Mouse (Mus musculus) spleen, postnatal 4 days (tissue): ENCODE data around the gene Wfdc13.

Experiments used
- DNase-seq, 2 experiments: peaks; one replicate each; pipeline ENCODE4 v3.0.0; 2022; ENCODE audit warnings: low spot score in 2 of 2

Gene Wfdc13

DNA sequence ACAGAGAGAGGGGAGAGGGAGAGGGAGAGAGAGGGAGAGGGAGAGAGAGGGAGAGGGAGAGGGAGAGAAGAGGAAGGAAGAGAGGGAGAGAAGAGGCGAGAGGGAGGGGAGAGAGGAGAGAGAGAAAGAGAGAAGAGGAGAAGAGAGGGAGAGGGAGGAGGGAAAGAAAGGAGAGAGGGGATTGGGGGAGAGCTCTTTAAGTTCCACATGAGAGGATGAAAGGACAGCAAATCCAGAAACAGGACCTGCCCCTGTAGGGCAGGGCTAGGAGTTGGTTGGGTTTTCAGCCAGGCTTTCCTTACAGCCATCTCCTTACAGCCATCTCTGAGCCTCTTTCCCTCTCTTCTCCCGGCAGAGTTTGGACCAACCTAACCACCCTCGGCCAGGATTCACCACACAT is at the start of gene Wfdc13:
TSS of gene Wfdc13 (plus strand) at position 301 of the 400 bp plus-strand sequence.
- no peak for DNase-seq

DNA sequence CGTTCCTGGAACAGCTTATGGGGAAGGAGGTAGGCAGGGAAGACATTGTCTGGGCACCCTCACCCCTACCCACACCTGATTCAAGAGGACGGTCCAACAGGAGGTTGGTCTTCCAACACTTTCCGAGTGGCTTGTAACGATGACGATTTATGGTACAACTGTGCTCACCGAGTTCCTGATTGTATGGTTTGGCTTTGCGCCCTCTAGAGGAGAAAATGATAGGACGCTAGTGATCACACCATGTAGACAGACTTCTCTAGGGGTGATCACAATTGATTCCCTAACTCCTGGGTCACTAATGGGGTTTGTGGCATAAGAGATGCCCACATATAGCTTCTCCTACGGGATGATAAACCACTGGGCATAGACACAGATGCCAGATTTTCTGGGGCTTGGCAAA is 49.6 kb upstream of the Wfdc13 start:
- DNase-seq, result no peak

DNA sequence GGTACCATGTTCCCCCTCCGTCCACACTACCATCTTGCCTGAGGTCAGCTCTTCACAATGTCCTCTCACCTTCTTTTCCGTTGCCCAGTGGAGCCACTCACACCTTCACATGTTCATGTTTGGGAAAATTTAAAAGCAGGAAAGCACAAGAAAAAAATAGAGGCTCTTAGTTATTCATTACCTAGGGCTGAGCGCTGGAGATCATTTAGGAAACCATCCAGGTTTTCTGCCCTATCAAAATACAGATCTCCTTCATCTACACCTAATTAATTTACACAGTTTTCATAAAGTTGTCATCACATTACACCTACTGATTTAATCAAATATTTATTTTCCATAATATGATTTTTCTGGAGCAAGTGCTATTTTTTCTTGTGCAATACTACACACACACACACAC is 46.2 kb upstream of the Wfdc13 start, which contains the start of gene Wfdc16:
TSS of gene Wfdc16 (minus strand) at position 101 of the 400 bp plus-strand sequence.
- DNase-seq, result no peak

DNA sequence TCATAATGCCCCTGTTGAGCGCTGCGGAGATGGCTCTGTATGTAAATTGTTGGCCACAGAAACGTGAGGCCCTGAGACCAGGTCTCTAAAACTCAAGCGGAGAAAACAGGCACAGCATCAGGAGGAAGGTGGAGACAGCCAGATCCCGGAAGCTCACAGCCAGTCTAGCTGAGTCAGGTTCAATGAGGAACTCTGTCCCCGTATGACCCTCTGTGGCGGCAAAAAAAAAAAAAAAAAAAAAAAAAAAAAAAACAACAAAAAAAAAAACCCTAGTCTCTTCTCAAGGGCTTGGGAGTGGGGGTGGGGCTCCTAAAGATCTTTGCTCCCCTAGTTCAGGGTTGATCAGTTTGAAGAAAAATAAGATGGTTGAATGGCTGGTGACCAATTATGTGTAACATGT is 43.8 kb upstream of the Wfdc13 start:
- no peak for DNase-seq

DNA sequence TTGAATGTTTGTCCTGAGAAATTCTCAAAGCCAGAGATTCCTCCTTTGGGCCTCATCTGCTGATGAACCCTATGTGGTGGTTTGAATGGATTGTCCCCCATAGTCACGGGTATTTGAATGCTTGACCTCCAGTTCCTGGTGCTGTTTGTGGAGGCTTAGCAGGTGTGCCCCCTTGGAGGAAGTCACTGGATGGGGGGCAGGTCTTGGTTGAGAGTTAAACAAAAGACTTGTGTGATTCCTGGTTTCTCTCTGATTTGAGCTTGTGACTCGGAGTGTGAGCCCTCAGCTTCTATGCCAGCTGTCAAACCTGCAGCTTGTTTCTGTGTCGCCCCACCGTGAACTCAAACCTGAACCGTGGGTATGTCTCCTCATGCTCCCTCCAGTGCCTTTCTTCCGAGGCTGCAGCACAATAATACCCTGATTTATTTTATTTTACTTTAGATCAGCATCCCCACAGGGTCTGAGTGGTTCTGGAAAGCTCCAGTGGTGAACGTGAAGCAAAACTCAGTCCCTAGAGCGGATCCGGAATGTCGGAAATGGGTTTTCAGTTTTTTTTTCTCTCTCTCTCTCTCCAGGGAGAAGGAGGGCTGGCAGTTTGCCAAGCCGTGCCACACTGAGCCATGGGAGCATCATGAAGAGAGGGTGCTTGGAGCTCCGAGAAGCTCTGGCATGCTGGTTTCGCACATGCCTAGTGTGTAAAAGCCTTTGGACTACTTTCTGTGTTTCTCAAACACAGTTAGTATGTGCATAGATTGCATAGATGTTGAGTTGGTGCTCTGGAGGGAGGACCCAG is 42.8 kb upstream of the Wfdc13 start:
- DNase-seq, result no peak

DNA sequence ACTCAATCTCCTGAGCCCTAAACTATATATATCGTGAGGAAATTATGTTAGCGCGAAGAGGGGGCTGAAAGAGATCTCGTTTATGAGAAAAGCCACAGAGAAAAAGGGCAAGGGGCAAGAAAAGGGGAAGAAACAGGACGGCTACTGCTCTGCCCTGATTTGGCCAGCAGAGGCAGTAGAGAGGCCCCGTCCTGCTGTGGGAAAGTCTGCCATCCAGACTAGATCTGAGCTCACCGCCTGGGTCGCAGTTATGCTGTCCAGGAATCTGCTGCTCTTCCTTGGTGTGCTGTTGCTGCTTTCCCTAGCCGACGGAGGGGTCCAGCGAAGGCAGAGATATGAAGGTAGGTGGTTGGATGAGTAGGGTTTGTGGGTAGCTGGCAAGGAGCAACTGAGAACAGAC is 29.0 kb upstream of the Wfdc13 start, which contains the start of gene Wfdc10:
TSS of gene Wfdc10 (plus strand) at position 189 of the 400 bp plus-strand sequence.
- peak; percentile 49 to 82 for DNase-seq

DNA sequence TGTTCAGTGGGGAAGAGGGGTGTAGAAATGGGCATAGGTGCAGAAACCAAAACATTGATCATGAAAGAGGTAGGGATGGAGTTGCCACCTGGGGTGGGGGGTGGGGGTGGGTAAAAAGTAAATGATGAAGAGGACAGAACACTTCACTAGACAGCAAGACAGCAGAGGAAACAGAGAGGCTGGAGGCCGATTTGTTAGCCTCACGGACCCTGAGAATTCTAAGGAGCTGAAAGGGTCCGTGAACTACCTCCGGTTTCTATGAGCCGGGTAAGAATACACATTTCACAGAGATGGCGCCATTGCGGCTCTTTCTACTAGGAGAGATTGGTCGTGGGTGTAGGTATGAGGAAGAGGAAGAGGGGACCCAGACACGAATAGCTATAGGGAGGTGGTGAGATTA is 28.4 kb upstream of the Wfdc13 start, which contains the start of gene Wfdc9:
TSS of gene Wfdc9 (minus strand) at position 101 of the 400 bp plus-strand sequence.
- DNase-seq, result no peak

DNA sequence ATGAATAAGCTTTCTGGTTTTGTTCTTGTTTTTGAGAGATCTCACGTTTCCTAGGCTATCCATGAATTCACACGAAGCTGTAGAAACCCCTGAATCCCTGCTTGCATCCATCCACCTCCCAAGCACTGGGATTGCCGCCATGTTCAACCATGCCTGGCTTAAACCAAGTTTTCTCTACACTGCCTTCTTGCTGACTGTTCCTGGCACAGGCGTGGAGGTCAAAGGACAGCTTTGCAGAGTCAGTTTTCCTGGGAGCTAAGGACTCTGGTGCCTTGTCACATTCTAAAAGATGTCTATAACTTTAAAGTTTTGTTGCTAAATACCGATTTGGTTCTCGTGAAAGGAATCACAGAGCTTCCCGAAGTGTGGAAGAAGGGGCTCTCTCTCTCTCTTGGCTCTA is 20.1 kb upstream of the Wfdc13 start:
- no peak for DNase-seq

DNA sequence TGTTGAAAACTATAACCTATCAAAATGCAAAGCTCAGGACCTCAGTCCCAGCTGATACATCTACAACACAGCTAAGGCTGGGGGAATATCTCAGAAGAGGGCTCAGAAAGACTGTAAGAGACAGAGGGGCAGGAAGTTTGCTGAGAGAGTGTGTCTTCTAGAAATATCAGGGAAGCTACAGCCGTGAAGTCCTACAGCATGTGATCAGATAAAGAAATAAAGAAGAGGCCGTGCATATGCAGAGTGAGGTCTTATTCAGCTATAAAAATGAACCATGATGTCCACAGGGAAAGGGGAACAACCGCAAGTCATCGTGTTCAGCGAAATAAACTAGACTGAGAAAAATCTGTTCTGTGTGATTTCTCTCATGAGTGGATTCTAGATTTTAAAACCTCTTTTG is 14.6 kb upstream of the Wfdc13 start:
- no peak for DNase-seq

DNA sequence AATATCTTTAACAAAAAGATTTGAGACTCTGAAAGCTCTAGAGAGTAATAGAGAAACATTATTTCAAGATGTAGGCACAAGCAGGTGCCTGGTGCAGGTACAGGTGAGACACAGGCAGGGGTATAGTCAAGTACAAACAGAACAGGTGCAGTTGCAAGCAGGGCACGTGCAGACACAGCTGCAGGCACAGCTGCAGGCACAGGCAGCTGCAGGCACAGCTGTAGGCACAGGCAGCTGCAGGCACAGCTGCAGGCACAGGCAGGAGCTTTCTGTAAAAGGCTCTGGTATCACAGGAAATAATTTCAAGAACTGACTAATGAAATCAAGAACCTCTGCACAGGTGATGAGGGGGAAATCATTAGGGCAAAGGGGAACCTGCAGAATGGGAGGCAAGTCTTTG is 14.0 kb upstream of the Wfdc13 start:
- no peak for DNase-seq

DNA sequence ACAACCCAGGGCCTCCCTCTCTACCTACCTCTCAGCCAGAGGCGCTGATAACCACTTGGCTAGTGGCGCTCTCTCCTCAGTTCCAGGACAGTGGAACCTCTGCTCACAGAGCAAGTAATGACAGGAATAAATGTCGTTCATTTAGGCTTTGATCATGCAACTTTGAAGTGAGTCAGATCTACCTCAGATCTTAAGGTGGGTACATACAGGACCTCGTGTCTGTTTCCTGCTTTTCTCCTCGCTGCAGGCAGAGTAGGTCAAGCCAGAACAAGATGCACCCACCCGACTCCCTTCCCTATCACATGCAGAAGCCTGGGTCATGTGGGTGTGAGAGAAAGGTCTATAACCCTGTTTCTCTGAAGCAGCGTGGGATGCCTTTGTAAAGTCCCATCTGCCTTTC is 10.9 kb upstream of the Wfdc13 start, which contains the start of gene Wfdc11:
TSS of gene Wfdc11 (minus strand) at position 101 of the 400 bp plus-strand sequence.
- no peak for DNase-seq

DNA sequence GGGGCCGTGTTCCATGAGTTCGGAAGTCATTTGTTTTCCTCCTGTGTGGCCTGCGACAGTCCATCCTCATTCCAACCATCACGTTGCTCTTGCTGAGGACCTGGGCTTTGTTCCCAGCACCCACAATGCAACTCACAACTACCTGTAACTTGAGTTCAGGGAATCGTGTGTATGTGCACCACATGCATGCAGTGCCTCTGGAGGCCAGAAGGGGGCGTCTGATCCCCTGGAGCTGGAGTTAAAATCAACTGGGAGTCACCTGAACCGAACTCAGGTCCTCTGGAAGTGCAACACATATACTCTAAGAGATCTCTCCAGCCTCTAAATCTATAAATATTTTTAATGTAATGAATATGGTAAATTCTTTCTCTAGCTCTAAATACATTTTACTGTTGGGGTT is 8.8 kb upstream of the Wfdc13 start:
- DNase-seq, result no peak

DNA sequence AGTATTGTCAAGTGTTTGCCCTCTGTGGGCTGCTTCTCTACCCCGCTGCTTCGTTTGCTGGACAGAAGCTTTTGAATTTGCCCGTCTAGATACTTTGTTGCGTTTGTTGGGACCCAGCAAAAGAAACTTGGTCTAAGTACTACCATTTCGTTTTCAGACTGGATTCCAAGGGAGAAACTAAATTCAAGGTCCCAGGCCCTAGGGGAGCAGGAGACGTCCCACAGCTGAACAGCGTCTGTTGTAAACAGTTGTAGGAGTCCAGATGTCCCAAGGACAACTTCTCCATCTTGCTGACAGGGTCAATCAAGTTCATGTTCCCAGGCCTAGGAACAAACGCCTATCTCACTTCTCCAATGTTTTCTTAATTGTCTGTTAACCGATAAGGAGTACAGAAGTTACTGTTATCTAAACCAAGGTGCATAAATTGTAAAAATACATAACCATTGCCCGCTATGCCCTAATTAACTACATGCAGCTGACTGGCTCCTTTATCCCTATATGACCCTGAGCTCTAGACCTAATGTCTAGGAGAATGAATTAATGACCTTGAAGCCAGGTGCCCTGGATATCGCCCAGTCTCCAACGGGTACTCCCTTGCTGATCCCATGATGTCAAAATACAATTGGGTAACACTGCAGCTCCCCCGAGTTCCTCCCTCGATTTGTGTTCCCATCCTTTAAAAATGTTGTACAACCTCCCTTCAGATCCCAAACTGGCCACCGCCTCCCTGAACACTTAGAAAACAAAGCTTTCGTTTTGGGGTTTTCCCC is 7.8 kb upstream of the Wfdc13 start:
- no peak for DNase-seq

DNA sequence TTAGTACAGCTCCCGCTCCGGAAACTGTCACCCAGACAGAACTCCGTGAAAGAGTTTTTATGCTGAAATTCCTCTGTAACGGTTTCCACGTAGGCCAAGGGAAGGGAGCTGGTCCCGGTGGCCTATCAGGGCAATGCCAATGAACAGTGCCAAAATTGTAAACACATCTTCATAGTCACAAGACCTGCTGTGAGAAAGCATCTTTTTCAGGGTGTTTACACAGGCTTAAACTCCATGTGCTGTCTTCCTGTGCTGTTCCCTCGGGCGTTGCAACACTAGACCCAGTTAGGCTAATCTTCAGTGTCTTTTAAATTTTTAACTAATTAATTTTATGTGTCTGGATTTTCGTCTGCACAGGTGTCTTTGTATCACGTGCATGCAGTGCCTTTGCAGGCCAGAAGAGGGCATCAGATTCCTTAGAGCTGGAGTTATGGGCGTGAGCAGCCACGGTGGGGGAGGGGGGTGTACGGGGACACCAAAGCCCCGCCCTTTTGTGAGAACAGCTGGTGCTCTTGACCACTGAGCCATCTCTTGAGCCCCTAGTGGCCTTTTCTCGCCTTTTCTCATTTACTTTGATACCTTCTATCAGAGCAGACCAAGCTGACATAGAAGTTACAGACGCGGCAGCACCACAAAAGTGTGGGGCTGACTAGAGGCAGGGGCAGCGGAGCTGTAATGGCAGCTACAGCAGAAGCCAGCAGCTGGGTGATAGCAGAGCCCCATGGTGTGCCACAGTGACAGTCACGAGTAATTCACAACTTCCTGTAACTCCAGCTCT is 5.9 kb upstream of the Wfdc13 start:
- DNase-seq, result peak; percentile 72 to 85

DNA sequence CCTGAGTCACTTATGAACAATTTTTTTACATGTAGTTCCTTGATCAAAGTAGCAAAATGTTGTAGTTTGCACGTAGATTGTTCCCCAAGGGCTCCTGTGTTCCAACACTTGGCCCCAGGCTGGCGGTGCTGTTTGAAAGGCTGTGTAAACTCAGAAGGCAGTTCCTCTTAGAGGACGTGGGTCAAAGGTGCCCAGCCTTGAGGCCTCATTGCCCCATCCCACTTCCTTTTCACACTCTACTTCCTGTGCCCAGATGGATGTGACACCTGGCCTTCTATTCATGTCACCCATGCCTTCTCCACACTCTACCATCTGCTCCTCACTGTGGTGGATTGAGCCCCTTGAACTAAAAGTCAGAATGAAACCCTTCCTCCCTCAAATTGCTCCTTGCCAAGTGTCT is 5.0 kb upstream of the Wfdc13 start:
- DNase-seq, result peak; percentile 15 to 66

DNA sequence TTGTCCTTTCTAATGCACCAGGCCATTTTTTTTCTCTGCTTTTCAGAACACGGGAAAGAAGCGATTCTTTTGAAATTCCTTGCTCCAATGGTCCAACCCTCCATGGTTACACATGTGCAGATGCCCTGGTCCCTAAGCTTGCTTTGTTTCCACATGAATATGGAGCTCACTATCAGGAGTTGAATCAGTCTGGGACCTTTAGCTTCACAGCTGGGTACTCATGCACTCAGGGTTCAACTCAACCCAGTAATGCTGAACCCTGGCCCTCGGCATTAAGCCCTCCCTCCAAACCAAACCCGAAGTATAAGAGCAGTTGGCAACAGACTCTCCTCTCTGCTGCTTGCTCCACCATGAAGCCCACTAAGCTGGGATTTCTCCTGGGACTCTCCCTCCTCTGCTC is 13.3 kb downstream of the Wfdc13 start, which contains the start of gene Spint4:
TSS of gene Spint4 (plus strand) at position 301 of the 400 bp plus-strand sequence.
- DNase-seq, result no peak

DNA sequence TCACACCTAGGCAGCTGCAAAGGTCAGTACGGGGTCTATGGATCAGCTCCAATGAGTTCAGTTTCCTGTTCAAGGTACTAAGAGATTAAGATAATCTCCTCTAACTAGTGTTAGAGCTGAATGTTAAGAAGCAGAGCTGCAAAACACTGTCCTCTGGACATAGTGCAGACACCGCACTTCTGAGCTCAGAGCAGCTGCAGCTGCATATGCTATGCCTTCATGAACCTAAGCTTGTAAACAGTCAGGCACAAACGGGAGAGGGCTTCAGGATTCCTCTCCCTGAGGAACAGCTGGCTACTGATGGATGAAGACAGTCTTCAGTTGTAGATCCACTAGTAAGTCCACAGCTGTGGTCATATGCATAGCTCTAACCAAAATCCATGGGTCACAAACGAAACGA is 16.1 kb downstream of the Wfdc13 start:
- DNase-seq, result no peak

DNA sequence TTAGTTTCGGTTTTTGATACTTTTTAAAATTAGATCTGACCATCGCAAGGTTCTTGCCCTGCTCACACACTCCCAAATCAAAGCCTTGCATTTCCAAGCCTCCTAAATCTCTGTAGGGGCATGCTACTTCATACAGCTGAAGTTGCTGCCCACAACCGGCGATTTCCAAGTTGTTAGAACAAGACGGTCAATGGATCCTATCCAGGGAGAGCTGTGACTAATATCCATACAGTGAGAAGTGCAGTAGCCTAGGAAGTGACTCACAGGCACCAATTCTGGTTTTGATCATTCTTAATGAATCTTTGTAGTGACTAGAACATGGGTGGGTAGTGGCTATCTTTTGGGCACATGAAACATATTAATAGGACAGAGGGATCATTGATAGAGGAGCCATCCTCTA is 16.9 kb downstream of the Wfdc13 start:
- DNase-seq, result no peak

DNA sequence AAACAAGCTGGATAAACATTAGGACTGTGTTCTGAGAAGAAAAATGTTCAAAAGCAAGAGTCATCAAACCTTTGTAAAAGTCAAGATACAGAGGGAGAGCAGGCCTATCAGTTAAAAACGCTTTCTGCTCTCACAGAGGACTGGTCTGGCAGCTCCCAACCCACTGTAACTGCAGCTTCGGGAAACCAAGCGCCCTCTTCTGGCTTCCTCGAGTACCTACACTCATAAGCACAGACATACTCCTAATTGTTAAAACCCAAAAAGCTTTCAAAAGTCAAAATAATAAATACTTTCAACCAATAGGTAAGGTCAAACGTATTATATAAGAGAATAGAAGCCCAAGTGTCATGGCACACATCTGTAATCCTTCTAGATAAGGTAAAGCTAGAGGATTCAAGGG is 19.3 kb downstream of the Wfdc13 start:
- DNase-seq, result no peak

DNA sequence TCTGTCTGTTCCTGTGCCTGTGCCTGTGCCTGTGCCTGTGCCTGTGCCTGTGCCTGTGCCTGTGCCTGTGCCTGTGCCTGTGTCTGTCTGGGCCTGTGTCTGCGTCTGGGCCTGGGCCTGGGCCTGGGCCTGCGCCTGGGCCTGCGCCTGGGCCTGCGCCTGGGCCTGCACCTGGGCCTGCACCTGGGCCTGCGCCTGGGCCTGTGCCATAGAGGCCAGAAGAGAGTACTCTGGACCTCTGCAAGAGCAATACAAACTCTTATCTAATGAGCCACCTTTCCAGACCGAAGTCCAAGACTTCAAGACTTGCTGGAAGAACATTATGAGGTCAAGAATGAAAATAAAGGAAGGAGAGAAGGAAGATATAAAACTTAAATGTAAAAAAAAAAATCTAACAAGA is 20.4 kb downstream of the Wfdc13 start:
- no peak for DNase-seq

DNA sequence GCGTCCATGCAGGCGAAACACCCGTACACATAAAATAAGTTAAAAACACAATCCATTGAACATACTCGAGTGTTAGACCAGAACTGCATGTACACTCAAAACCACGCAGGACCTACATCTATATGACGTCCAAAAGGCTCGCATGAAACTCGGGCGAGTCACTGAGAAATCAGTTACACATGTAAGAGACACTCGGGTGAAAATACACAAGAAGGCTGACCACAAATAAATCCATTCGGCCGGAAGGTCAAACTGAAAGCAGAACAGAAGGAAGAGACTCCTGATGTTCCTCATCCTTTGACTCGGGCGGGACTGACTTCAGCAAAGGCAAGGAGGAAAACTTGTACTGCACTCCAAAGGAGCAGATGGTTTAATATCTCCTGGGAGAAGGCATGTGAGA is 21.1 kb downstream of the Wfdc13 start:
- DNase-seq, result no peak

DNA sequence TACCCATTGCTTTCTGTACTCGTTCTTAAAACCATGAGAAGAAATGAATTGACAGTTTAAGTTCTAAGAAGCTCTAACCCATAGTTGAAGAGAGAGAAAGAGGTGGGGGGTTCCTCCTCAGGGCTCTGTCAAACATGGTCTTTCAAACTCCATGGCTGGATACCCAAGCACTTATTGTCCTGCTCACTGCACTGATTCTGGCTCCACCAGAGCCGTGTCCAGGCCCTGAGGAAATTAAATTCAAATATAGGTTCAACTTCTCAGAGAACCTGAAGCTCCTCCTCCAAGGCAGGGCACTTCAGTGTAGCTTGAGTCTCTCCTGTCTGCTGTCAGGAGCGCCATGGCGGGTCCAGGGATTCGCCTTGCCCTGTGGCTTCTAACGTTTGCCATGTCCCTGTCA is 30.1 kb downstream of the Wfdc13 start, which contains the start of gene Spint5:
TSS of gene Spint5 (plus strand) at position 301 of the 400 bp plus-strand sequence.
- DNase-seq, result no peak
